Mouse (Mus musculus): Measurements from ENCODE around the gene Itgb3bp. TPM values are rescaled to one million over a fixed set of nuclear protein-coding genes. Genes with fewer than 3 reads are reported as not detected.
A peak's percentile ranks its signal among the peaks of the same experiment; 100 is the strongest.

The Itgb3bp gene
- total RNA-seq, 1 experiment, result 6.5 TPM

DNA sequence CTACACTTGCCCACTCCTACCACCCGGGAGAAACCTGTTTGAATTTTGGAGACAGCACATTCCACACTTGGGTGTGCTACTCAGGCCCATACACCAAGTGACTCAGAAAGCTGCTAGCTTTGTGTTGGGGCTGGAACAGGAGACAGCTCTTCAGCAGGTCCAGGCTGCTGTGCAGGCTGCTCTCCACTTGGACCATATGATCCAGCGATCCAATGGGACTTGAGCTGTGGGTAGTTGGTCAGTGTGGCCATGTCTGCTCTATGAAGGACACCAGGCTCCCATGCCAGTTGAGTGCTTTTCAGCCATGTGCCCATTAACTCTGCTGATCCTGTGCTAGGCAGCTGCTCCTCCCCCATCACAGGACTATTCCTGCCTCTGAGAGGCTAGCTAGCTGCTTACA is 24.3 kb upstream of the Itgb3bp start:
- no peak for DNase-seq (ENCODE audit: low read depth, low spot score)
- Histone ChIP-seq H3K9me3 (ENCODE audit: control insufficient read depth, insufficient read depth, low read depth, low read length) (no peaks in the 10 kb centered on the region), H3K36me3 (ENCODE audit: control insufficient read depth, insufficient read depth, low read length, poor library complexity, severe bottlenecking) (no peaks in the 10 kb centered on the region), H3K27ac (ENCODE audit: insufficient read depth, low read depth, low read length, poor library complexity, severe bottlenecking) (no peak overlapping the region), H3K4me1 (ENCODE audit: control insufficient read depth in 2 of 2, insufficient read depth in 2 of 2, low read length in 2 of 2, poor library complexity in 1 of 2) (peaks cover 0 to 2% of the 10 kb centered on the region in 2 experiments; a peak in 1 of 4 replicates), H3K4me3 (ENCODE audit: insufficient read depth in 1 of 2, low read depth in 1 of 2, low read length in 2 of 2, poor library complexity in 1 of 2, severe bottlenecking in 1 of 2) (no peak overlapping the region), H3K9ac (ENCODE audit: insufficient read depth, low read depth, low read length, poor library complexity, severe bottlenecking) (no peak overlapping the region)
- in situ Hi-C loops (cut with MboI; ENCODE audit: low sequenced_read_pairs in 2 of 2, unreplicated experiment in 2 of 2), result no loop called here
- TF ChIP-seq ZC3H11A (IDR thresholded peaks at IDR 0.05; ENCODE audit: borderline replicate concordance, low read depth, low read length), result no peak
- TF ChIP-seq ZNF384 (IDR thresholded peaks at IDR 0.05; ENCODE audit: low read depth, low read length), result no peak
- TF ChIP-seq MAFK (IDR thresholded peaks at IDR 0.05; ENCODE audit: insufficient read depth, low read depth, low read length), result no peak
- TF ChIP-seq CHD2 (IDR thresholded peaks at IDR 0.05; ENCODE audit: low read depth, low read length), result no peak
- no peak for TF ChIP-seq HCFC1 (IDR thresholded peaks at IDR 0.05; ENCODE audit: borderline replicate concordance, insufficient read depth, low read length)

DNA sequence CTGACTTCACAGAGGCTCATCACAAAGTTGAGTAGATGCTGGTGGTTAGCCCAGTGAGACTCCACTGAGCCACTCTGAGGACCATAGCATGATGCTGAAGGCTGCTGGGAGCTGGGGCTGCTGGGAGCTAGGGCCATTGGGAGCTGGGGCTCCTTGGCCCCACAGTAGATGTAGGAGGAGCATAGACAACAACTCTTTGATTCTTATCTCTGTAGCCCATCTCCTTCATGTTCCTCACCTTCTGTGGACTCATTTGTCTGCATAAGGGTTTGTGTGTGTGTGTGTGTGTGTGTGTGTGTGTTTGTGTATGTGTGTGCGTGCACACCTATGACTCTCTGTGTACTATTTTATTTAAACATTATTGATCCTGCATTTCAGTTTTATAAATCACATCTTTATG is 18.3 kb upstream of the Itgb3bp start:
- in situ Hi-C loops (cut with MboI; ENCODE audit: low sequenced_read_pairs in 2 of 2, unreplicated experiment in 2 of 2), result no loop called here
- DNase-seq (ENCODE audit: low read depth, low spot score), result no peak
- TF ChIP-seq CHD2 (IDR thresholded peaks at IDR 0.05; ENCODE audit: low read depth, low read length) (no peak), MAFK (IDR thresholded peaks at IDR 0.05; ENCODE audit: insufficient read depth, low read depth, low read length) (no peak), HCFC1 (IDR thresholded peaks at IDR 0.05; ENCODE audit: borderline replicate concordance, insufficient read depth, low read length) (no peak), ZNF384 (IDR thresholded peaks at IDR 0.05; ENCODE audit: low read depth, low read length) (no peak), ZC3H11A (IDR thresholded peaks at IDR 0.05; ENCODE audit: borderline replicate concordance, low read depth, low read length) (no peak)

DNA sequence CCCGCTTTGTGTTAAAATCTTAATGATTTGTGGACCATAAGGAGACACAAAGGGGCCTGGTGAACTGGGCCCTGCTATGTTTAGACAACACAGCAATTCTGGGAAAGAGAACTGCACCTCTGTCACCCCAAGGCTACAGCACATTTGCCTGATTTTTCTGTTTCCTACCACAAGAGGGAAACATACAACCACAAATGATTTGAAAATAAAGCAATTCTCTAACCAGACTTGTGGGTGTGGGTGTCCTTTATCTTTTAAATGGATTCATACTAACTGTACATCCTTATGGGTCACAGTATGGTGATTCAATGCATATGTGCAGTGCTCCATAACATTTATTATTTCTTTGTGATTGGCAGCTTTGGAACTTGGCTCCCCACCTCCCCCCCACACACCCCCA is 17.6 kb upstream of the Itgb3bp start:
- no peak overlapping the region for H3K4me3 ChIP-seq (ENCODE audit: insufficient read depth in 1 of 2, low read depth in 1 of 2, low read length in 2 of 2, poor library complexity in 1 of 2, severe bottlenecking in 1 of 2)
- no peak overlapping the region for H3K9ac ChIP-seq (ENCODE audit: insufficient read depth, low read depth, low read length, poor library complexity, severe bottlenecking)
- no peak overlapping the region for H3K27ac ChIP-seq (ENCODE audit: insufficient read depth, low read depth, low read length, poor library complexity, severe bottlenecking)
- in situ Hi-C loops (cut with MboI; ENCODE audit: low sequenced_read_pairs in 2 of 2, unreplicated experiment in 2 of 2), result no loop called here
- no peaks in the 10 kb centered on the region for H3K9me3 ChIP-seq (ENCODE audit: control insufficient read depth, insufficient read depth, low read depth, low read length)
- H3K36me3 ChIP-seq (ENCODE audit: control insufficient read depth, insufficient read depth, low read length, poor library complexity, severe bottlenecking), result no peaks in the 10 kb centered on the region
- peak; percentile 27 for DNase-seq (ENCODE audit: low read depth, low spot score)
- TF ChIP-seq ZNF384 (IDR thresholded peaks at IDR 0.05; ENCODE audit: low read depth, low read length) (no peak), HCFC1 (IDR thresholded peaks at IDR 0.05; ENCODE audit: borderline replicate concordance, insufficient read depth, low read length) (no peak), ZC3H11A (IDR thresholded peaks at IDR 0.05; ENCODE audit: borderline replicate concordance, low read depth, low read length) (peak; percentile 33; the same call in 1 of the 2 replicates), CHD2 (IDR thresholded peaks at IDR 0.05; ENCODE audit: low read depth, low read length) (no peak), MAFK (IDR thresholded peaks at IDR 0.05; ENCODE audit: insufficient read depth, low read depth, low read length) (no peak)
- peaks cover 0 to 9% of the 10 kb centered on the region in 2 experiments; a peak in 1 of 4 replicates for H3K4me1 ChIP-seq (ENCODE audit: control insufficient read depth in 2 of 2, insufficient read depth in 2 of 2, low read length in 2 of 2, poor library complexity in 1 of 2)

More for the DNA sequence above, 18.3 kb upstream of the Itgb3bp start:
- H3K36me3 ChIP-seq (ENCODE audit: control insufficient read depth, insufficient read depth, low read length, poor library complexity, severe bottlenecking), result no peaks in the 10 kb centered on the region
- H3K4me3 ChIP-seq (ENCODE audit: insufficient read depth in 1 of 2, low read depth in 1 of 2, low read length in 2 of 2, poor library complexity in 1 of 2, severe bottlenecking in 1 of 2), result no peak overlapping the region
- H3K9ac ChIP-seq (ENCODE audit: insufficient read depth, low read depth, low read length, poor library complexity, severe bottlenecking), result no peak overlapping the region
- peaks cover 0 to 7% of the 10 kb centered on the region in 2 experiments; a peak in 1 of 4 replicates for H3K4me1 ChIP-seq (ENCODE audit: control insufficient read depth in 2 of 2, insufficient read depth in 2 of 2, low read length in 2 of 2, poor library complexity in 1 of 2)
- no peaks in the 10 kb centered on the region for H3K9me3 ChIP-seq (ENCODE audit: control insufficient read depth, insufficient read depth, low read depth, low read length)
- no peak overlapping the region for H3K27ac ChIP-seq (ENCODE audit: insufficient read depth, low read depth, low read length, poor library complexity, severe bottlenecking)

DNA sequence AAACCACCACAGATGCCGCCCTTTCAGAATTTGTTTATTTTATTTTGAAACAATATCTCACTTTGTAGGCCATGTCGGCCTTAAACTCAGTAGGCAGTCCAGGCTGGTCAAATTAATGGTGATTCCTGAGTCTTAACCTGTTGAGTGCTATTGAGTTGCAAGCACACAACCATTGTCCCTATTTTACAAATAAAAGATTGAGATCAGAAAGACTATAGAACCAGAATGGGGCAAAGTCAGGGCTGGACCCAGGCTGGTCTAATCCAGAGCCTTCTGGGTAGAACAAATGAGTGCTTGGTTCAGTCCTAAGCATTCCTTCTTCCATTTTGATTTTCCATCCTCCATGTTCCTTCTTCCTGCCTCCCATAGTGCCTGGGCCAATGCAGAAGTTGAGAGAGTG is 16.9 kb upstream of the Itgb3bp start:
- H3K9ac ChIP-seq (ENCODE audit: insufficient read depth, low read depth, low read length, poor library complexity, severe bottlenecking), result no peak overlapping the region
- in situ Hi-C loops (cut with MboI; ENCODE audit: low sequenced_read_pairs in 2 of 2, unreplicated experiment in 2 of 2), result no loop called here
- H3K9me3 ChIP-seq (ENCODE audit: control insufficient read depth, insufficient read depth, low read depth, low read length), result no peaks in the 10 kb centered on the region
- DNase-seq (ENCODE audit: low read depth, low spot score), result peak; percentile 26
- H3K4me1 ChIP-seq (ENCODE audit: control insufficient read depth in 2 of 2, insufficient read depth in 2 of 2, low read length in 2 of 2, poor library complexity in 1 of 2), result peaks cover 0 to 11% of the 10 kb centered on the region in 2 experiments; a peak in 1 of 4 replicates
- TF ChIP-seq ZC3H11A (IDR thresholded peaks at IDR 0.05; ENCODE audit: borderline replicate concordance, low read depth, low read length) (no peak), HCFC1 (IDR thresholded peaks at IDR 0.05; ENCODE audit: borderline replicate concordance, insufficient read depth, low read length) (no peak), ZNF384 (IDR thresholded peaks at IDR 0.05; ENCODE audit: low read depth, low read length) (no peak), CHD2 (IDR thresholded peaks at IDR 0.05; ENCODE audit: low read depth, low read length) (no peak), MAFK (IDR thresholded peaks at IDR 0.05; ENCODE audit: insufficient read depth, low read depth, low read length) (no peak)
- H3K4me3 ChIP-seq (ENCODE audit: insufficient read depth in 1 of 2, low read depth in 1 of 2, low read length in 2 of 2, poor library complexity in 1 of 2, severe bottlenecking in 1 of 2), result no peak overlapping the region
- no peak overlapping the region for H3K27ac ChIP-seq (ENCODE audit: insufficient read depth, low read depth, low read length, poor library complexity, severe bottlenecking)
- H3K36me3 ChIP-seq (ENCODE audit: control insufficient read depth, insufficient read depth, low read length, poor library complexity, severe bottlenecking), result no peaks in the 10 kb centered on the region
